Mouse (Mus musculus): Measurements from ENCODE around the gene Ms4a3.

GRCm38 (mm10) chr19:11646166-11646565 is 5.5 kb upstream of the Ms4a3 start:
- TF ChIP-seq CTCF (IDR thresholded peaks at IDR 0.05; ENCODE audit: low read depth, low read length) (no peak), TAL1 (conservative IDR thresholded peaks at IDR 0.05; ENCODE audit: low read depth, low read length) (no peak), GATA1 (IDR thresholded peaks at IDR 0.05; ENCODE audit: borderline replicate concordance, low read length) (no peak)

All from G1E (cell line).